Mouse (Mus musculus): ENCODE results near the gene Gtf3c2. TPM values are rescaled to one million over a fixed set of nuclear protein-coding genes. Genes with fewer than 3 reads are reported as not detected.
A peak's percentile ranks its signal among the peaks of the same experiment; 100 is the strongest.

Gtf3c2 gene
- polyA plus RNA-seq, 1 experiment from 2014 or later, result 23.1 TPM

DNA sequence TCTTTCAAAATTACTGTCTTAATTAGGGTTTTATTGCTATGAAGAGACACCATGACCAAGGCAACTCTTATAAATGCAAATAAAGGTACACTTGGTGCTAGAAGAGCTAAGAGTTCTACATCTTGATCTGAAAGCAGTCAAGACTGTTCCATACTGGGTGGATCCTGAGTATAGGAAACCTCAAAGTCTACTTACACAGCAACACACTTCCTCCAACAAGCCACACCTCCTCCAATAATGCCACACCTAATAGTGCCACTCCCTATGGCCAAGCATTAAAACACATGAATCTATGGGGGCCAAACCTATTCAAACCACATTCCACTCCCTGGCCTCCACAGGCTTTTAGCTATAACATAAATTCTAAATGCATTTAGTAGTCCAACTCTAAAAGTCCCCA is 17.5 kb downstream of the Gtf3c2 start:
- ATAC-seq, result peak; percentile 69
- H3K36me3 ChIP-seq (ENCODE audit: control insufficient read depth, insufficient read depth), result peaks cover 81% of the 10 kb centered on the region
- no peaks in the 10 kb centered on the region for H3K27me3 ChIP-seq (replicated peaks; ENCODE audit: control insufficient read depth, insufficient read depth, low read length)
- no peak overlapping the region for H3K9ac ChIP-seq (ENCODE audit: low read depth, low read length)
- no peak overlapping the region for H3K4me3 ChIP-seq (ENCODE audit: low read depth, low read length)
- no peak overlapping the region for H3K4me2 ChIP-seq (replicated peaks; ENCODE audit: low read depth)
- no peaks in the 10 kb centered on the region for H3K4me1 ChIP-seq (replicated peaks; ENCODE audit: control insufficient read depth, insufficient read depth, low read length)
- no peak for TF ChIP-seq CTCF (IDR thresholded peaks at IDR 0.05; ENCODE audit: low read depth)
- H3K27ac ChIP-seq (ENCODE audit: low read depth, low read length), result no peak overlapping the region
- H3K9me3 ChIP-seq (ENCODE audit: control insufficient read depth), result no peaks in the 10 kb centered on the region

DNA sequence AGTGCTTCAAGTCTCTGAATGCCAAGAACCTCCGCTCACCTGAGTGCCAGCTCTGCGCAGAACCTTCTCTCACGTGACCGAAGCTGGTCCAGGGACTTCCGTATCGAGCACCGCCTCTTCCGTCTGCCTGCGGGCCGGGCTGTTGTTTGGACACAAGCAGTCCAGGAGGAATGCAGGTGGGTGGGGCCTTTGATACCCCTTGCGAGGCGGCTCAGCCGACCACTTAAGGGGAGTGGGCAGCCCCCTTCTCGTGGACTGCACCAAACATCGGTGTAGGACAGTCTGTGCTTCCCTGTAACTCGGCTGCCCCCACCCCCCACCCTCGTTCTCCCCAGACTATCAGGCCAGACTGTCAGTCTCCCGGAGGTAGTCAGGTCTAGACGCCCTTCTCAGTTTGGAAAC is 25.8 kb downstream of the Gtf3c2 start, which contains the start of gene Mpv17:
Gene Mpv17 (minus strand): TSS at position 100 of the 402 bp plus-strand sequence.
- peak within 1 kb of the TSS; percentile 57 for H3K27ac ChIP-seq (ENCODE audit: low read depth, low read length)
- H3K9ac ChIP-seq (ENCODE audit: low read depth, low read length), result peak within 1 kb of the TSS; percentile 71
- H3K4me1 ChIP-seq (replicated peaks; ENCODE audit: control insufficient read depth, insufficient read depth, low read length), result peaks cover 5% of the 10 kb centered on the region
- peaks cover 28% of the 10 kb centered on the region for H3K36me3 ChIP-seq (ENCODE audit: control insufficient read depth, insufficient read depth)
- H3K27me3 ChIP-seq (replicated peaks; ENCODE audit: control insufficient read depth, insufficient read depth, low read length), result no peaks in the 10 kb centered on the region
- ATAC-seq, result peak; percentile 89
- H3K4me3 ChIP-seq (ENCODE audit: low read depth, low read length), result peak within 1 kb of the TSS; percentile 73
- H3K4me2 ChIP-seq (replicated peaks; ENCODE audit: low read depth), result peak within 1 kb of the TSS; percentile 79
- under 1% methylated on average over 19 of the region's 19 CpGs for WGBS
- no peak for TF ChIP-seq CTCF (IDR thresholded peaks at IDR 0.05; ENCODE audit: low read depth)
- H3K9me3 ChIP-seq (ENCODE audit: control insufficient read depth), result no peaks in the 10 kb centered on the region

DNA sequence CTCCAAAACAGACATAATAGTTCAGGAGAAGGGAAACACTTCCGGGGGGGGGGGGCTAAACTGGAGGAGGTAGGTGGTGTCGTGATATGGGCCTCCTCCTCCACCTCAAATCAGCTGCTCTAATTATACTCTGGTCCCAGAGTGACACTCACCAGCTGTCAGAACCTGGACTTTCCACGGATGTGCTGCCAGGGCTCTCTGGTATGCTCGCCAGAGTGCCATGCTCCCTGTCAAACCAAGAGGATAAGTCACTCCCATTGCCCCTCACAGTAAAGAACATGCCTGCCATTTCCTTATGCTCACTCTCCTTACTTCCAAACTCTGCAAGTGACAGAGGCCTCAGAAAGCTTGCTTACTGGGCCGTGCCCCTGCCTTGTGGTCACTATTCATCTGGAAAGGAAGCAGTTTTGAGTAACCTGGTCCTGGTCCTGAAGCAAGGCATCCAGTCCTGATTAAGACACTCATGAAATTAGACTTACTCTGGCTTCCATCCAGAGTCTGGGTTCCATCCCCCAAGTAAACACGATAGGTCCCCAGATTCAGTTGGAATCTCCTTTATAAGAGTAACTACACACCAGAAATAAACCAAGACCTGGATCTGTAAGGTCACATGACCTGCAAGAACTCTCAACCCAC is 26.3 kb downstream of the Gtf3c2 start:
- peak overlapping the region; percentile 71 for H3K9ac ChIP-seq (ENCODE audit: low read depth, low read length)
- H3K4me2 ChIP-seq (replicated peaks; ENCODE audit: low read depth), result peak overlapping the region; percentile 79
- H3K27ac ChIP-seq (ENCODE audit: low read depth, low read length), result peak overlapping the region; percentile 57
- peaks cover 5% of the 10 kb centered on the region for H3K4me1 ChIP-seq (replicated peaks; ENCODE audit: control insufficient read depth, insufficient read depth, low read length)
- peaks cover 23% of the 10 kb centered on the region for H3K36me3 ChIP-seq (ENCODE audit: control insufficient read depth, insufficient read depth)
- TF ChIP-seq CTCF (IDR thresholded peaks at IDR 0.05; ENCODE audit: low read depth), result no peak
- no peaks in the 10 kb centered on the region for H3K27me3 ChIP-seq (replicated peaks; ENCODE audit: control insufficient read depth, insufficient read depth, low read length)
- H3K9me3 ChIP-seq (ENCODE audit: control insufficient read depth), result no peaks in the 10 kb centered on the region
- 25% methylated on average over 6 of the region's 6 CpGs for WGBS
- ATAC-seq, result 0 out of 2 replicates have a peak, but pooled peaks have one; percentile 5
- H3K4me3 ChIP-seq (ENCODE audit: low read depth, low read length), result peak overlapping the region; percentile 73

DNA sequence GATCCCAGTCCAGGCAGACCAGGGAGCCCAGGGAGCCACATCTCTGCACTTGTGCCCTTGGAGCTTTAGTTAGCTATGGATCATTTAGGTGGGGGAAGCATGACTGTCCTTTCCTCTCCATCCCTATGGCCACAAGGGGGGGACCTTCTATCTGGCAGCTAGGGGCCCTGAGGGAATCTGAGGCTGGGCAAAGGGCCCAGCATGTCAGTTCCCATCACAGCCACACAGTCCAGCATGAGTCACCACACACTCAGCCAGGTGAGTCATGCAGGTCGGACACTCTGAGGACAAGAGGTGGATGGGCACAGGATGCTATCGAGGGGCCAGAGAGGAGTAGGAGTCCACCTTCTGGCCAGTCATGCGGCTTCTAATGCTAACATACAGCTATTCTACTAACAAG is 28.2 kb downstream of the Gtf3c2 start:
- no peaks in the 10 kb centered on the region for H3K9me3 ChIP-seq (ENCODE audit: control insufficient read depth)
- H3K4me2 ChIP-seq (replicated peaks; ENCODE audit: low read depth), result no peak overlapping the region
- peak; percentile 54 for TF ChIP-seq CTCF (IDR thresholded peaks at IDR 0.05; ENCODE audit: low read depth)
- peaks cover 5% of the 10 kb centered on the region for H3K4me1 ChIP-seq (replicated peaks; ENCODE audit: control insufficient read depth, insufficient read depth, low read length)
- peak; percentile 42; the same call in 1 of the 2 replicates for ATAC-seq
- H3K4me3 ChIP-seq (ENCODE audit: low read depth, low read length), result no peak overlapping the region
- no peak overlapping the region for H3K9ac ChIP-seq (ENCODE audit: low read depth, low read length)
- H3K27ac ChIP-seq (ENCODE audit: low read depth, low read length), result peak overlapping the region; percentile 50; the same call in 1 of the 2 replicates
- H3K36me3 ChIP-seq (ENCODE audit: control insufficient read depth, insufficient read depth), result 0 out of 2 replicates have a peak, but pooled peaks cover 4% of the 10 kb centered on the region
- no peaks in the 10 kb centered on the region for H3K27me3 ChIP-seq (replicated peaks; ENCODE audit: control insufficient read depth, insufficient read depth, low read length)
- 70% methylated on average over 3 of the region's 3 CpGs for WGBS

DNA sequence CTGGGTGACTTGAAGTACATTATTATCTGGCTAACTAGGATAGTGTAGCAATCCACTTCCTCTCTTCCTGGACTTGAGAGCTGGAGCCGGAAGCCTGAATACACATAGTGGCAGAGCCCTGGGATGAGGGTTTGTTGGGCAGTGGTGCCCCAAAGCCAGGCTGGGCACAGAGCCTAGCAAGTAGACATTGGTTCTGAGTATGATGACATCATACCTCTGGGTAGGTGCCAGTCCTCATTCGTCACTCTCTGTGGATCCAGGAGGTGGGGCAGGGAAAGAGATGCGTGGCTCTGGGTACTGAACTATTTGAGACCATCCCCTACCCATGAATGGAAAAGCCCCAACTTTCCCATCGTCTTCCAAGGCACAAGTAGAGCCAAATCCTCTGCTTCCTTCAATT is 30.2 kb downstream of the Gtf3c2 start:
- peaks cover 16% of the 10 kb centered on the region; the same call in 1 of the 2 replicates for H3K36me3 ChIP-seq (ENCODE audit: control insufficient read depth, insufficient read depth)
- 85% methylated on average over 4 of the region's 4 CpGs for WGBS
- no peaks in the 10 kb centered on the region for H3K9me3 ChIP-seq (ENCODE audit: control insufficient read depth)
- no peak overlapping the region for H3K27ac ChIP-seq (ENCODE audit: low read depth, low read length)
- H3K4me3 ChIP-seq (ENCODE audit: low read depth, low read length), result no peak overlapping the region
- H3K27me3 ChIP-seq (replicated peaks; ENCODE audit: control insufficient read depth, insufficient read depth, low read length), result no peaks in the 10 kb centered on the region
- no peak overlapping the region for H3K9ac ChIP-seq (ENCODE audit: low read depth, low read length)
- TF ChIP-seq CTCF (IDR thresholded peaks at IDR 0.05; ENCODE audit: low read depth), result no peak
- no peak overlapping the region for H3K4me2 ChIP-seq (replicated peaks; ENCODE audit: low read depth)
- no peak for ATAC-seq
- H3K4me1 ChIP-seq (replicated peaks; ENCODE audit: control insufficient read depth, insufficient read depth, low read length), result peaks cover 5% of the 10 kb centered on the region

DNA sequence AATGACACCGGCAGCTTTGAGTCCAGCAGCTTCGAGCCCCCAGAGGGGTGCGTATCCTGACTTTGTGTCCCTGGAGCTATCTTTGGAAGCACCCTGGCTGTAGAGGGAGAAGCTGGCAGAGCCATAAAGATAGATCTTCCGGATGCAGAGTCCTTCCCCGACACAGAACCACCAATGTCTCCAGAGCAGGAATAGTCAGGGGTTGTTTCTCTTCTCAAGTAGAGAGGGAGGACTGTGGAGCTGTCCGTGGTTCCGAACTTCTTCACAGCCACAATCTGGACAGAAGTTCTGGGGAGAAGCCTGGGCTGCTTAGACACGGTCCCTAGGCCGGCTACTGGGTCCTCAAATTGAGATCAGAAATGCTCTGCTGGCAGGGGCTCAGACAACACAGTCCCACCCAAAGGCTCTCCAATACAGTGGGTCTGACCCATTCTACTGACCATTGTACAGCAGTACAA is 40.9 kb downstream of the Gtf3c2 start:
- no peak overlapping the region for H3K4me3 ChIP-seq (ENCODE audit: low read depth, low read length)

More for the DNA sequence above, 40.9 kb downstream of the Gtf3c2 start:
- Histone ChIP-seq H3K27me3 (replicated peaks; ENCODE audit: control insufficient read depth, insufficient read depth, low read length) (peaks cover 53% of the 10 kb centered on the region), H3K9me3 (ENCODE audit: control insufficient read depth) (no peaks in the 10 kb centered on the region), H3K4me1 (replicated peaks; ENCODE audit: control insufficient read depth, insufficient read depth, low read length) (no peaks in the 10 kb centered on the region), H3K27ac (ENCODE audit: low read depth, low read length) (no peak overlapping the region), H3K36me3 (ENCODE audit: control insufficient read depth, insufficient read depth) (peaks cover 11% of the 10 kb centered on the region; the same call in 1 of the 2 replicates), H3K4me2 (replicated peaks; ENCODE audit: low read depth) (peak overlapping the region; percentile 37; the same call in 1 of the 2 replicates), H3K9ac (ENCODE audit: low read depth, low read length) (no peak overlapping the region)
- WGBS, result 8% methylated on average over 9 of the region's 9 CpGs
- ATAC-seq, result no peak
- no peak for TF ChIP-seq CTCF (IDR thresholded peaks at IDR 0.05; ENCODE audit: low read depth)
